Mouse (Mus musculus): ENCODE data around the gene Tmem203.
A peak's percentile ranks its signal among the peaks of the same experiment; 100 is the strongest.
"Not testable (repeated sequence)": the region's sequence is repeated elsewhere in the genome, so short reads cannot be mapped to it uniquely, and the experiment has no call there.

Gene Tmem203

DNA sequence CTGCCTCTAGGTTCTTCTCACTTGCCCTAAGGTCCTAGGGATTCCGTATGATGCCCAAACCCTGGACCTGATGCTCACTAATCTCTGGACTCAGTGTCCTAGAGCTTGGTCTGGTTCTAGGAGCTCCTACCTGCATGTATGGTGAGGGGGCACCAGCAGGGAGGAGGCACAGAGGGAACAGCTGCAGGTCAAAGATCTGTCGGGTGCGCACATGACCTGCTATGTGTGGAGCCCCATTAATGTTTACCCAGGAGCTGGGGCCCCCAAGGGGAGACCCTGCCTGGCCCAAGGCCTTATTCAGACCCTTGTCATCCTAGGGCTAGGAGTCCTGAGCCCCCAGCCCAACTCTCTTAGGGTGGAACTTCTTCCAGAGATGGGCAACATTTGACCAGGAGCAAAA is 21.2 kb upstream of the Tmem203 start, which contains the start of gene Slc34a3:
Gene Slc34a3, minus strand, starts transcription at position 315 of the 400 bp plus-strand sequence.
- ATAC-seq (ENCODE audit: low TSS enrichment), result no peak

DNA sequence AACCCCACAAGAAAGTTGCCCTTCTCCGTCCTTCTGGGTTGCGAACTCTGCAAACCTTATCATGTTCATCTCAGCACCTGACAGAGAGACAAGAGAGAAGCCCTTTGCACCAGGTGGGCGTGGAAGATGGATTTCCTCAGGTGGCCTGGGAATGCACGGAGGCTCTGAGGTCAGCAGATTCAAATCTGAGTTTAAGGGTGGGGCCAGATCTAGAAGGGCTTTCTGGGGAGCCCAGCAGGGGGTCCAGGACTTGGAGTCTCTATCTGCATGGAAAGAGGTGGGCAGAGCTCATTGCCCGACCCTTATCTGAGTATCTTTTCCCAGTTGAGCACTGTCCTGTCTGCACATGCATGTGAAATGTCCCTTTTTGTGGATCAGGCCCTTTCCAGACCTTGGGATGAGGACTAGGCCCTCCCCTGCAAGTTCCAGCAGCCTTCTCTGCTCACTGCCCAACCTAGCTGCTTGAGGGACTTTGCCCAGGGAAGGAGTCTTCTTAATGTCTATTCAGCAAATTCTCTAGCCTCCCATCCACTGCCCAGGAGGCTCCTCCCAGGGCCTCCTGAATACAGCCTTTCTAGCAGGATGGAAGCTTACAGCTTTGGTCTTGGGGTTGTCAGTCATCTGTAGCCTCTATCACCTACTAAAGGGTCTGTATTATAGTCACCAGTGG is 20.6 kb upstream of the Tmem203 start:
- no peak for ATAC-seq (ENCODE audit: low TSS enrichment)

DNA sequence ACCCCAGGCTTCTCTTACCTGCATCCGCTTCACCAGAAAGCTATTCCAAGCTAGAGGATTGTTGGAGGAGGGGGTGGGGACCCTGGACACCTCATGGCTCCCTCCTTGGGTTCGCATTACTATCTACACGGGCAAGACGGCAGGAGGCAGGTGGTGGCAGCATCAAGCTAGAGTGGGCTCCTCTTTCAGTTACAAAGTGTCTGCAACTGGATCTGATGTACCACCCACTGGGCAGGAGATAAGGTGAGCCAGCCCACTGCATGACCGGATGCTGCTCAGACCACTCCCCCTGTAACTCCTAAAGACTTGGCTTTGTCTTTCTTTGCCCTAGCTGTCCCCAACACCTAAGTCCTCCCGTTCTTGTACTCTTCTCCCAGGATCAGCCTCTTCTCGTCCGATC is 18.6 kb upstream of the Tmem203 start, which contains the start of gene Rnf224:
Gene Rnf224, minus strand, starts transcription at position 174 of the 400 bp plus-strand sequence.
- ATAC-seq (ENCODE audit: low TSS enrichment), result no peak

DNA sequence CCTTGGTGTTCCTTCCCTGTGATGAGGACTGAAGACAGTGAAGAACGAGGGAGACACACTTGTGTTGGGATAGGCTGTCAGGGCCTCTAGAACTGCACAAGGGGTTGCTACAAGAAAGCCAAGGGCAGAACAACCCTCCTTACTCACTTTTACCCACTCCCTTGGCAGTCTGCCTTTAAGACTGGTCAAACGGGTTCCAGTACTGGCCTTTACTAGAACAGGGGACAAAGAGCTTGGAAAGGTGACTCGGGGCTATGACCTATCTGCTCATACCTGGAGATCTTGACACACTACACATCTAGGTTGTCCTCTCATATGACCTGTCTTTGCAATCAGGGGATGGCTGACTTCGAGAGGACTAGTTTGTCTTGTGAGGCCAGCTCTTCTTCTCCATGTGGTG is 17.7 kb upstream of the Tmem203 start:
- ATAC-seq (ENCODE audit: low TSS enrichment), result no peak

DNA sequence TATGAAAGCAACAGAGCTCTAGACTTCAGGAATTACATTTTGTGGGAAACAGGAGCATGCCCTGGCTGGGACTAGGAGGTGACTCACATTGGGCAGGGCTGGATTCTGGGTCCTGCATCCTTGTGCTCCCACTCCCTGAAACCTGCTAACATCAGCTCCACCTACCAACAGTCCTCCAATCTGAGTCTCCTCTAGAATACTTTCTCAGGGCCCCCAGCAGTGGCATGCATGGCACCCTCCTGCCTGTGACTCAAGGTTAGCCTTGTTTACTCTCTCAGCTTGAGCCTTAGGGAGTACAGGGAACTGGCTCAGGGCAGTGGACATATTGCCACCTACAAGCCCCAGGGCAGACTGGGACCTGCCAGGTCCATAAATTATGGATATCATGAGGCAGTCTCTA is 17.1 kb upstream of the Tmem203 start:
- no peak for ATAC-seq (ENCODE audit: low TSS enrichment)

DNA sequence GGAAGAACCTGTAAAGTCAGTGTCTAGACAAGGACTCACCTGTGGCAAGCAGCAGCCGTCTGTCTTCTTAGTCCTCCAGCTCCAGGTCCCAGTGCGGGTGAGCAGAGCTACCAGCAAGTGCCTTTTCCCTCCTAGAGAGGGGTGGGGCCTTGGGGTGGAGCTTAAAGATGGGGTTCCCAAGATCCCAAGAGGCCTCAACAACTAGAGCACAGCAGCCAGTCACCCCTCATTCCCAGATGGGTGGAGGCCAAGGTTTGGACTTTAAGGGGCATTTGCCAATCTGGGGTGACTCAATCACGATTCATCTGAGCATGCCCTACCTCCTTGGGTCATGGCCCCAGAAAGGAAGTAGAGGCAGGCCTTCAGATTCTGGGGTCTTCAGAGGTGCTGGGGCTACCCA is 15.5 kb upstream of the Tmem203 start:
- no peak for ATAC-seq (ENCODE audit: low TSS enrichment)

DNA sequence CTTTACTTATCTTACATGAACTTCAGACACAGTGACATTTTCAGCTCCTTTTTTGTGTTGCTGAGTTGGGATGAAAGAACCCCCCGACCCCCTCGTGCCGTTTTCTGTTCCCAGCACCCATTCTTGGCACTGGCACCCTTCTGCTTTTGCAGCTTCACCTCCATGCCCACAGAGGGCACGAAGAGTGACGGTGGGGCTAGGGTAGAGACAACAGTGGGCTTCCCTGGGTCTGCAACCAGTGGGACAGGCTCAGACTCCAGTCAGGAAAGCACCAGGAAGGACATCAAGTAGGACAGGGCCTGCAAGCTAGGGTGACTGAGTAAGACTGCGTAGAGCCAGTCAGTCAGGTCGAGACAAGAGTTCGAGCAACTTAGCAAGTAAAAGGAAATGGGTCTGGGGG is 14.9 kb upstream of the Tmem203 start:
- ATAC-seq (ENCODE audit: low TSS enrichment), result no peak

DNA sequence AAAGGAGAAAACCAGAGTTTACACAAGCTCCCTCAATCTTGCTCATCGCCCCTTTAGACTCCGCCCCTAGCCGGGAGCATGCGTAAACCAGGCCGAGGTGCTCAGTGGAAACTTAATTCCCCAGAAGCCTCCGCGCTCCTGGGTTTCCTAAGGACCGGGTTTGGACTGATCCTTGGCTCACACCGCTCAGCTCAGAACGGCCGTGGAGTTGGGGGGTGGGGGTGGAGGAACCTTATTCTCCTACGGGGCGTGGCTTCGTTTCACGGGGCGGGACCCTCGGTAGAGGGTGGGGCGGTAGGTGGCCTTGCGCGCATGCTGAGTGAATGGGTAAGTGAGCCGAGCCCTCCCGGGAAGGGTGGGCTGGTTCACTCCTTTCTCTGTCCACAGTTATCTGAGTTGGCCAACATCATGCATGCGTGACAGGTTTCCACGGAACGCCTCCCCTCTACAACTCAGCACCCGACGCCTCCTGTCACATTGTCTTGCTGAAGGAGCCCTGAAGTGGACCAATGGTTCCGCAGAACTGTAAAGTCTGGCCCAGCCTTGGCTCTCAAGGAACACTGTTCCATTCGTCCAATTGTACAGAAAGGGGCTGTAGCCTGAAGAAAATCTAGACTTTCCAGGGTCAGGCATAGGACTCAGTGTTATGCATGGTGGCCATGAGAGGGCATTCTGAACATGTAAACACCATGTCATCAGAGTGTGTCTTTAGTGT is 14.4 kb upstream of the Tmem203 start:
- ATAC-seq (ENCODE audit: low TSS enrichment), result peak; percentile 76

DNA sequence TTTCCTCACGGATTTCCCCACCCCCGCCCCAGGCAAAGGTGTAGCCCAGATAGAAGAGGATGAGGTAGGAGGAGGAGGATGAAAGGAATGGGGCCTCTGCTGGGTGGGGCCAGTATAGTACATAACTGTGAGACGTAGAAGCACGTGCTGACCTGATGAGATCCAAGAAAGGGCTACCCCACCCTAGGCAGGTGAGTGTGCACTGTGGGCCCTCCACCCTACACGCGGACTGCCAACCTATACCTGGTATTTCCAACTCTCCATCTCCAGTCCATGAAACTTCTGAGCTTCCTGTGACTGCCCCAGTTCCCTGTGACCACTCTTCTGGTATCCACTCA is 13.8 kb upstream of the Tmem203 start:
- ATAC-seq (ENCODE audit: low TSS enrichment), result no peak

DNA sequence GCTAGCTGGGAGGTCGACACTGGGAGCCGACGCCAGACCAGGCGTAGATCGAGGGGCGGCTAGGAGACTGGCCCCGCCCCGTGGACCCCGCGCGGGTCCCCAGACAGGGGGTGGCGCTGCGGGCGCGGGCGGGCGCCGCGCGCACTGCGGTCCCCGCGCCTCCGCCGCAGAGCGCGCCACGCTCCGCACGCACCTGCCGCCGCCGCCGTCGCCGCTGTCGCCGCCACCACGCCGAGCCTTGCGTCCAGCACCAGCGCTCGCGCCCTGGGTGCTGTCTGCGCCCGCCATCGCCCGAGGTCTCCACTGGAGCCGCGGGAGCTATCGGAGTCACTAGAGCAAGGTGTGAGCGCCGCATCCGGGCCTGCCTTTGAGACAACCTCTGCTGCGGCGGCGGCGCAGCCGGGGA is 13.1 kb upstream of the Tmem203 start, which contains the start of the genes Rnf208 and Cysrt1:
Gene Rnf208, plus strand, starts transcription at position 155 of the 406 bp plus-strand sequence.
Gene Cysrt1, minus strand, starts transcription at position 352 of the 406 bp plus-strand sequence.
- ATAC-seq (ENCODE audit: low TSS enrichment), result peak; percentile 21

DNA sequence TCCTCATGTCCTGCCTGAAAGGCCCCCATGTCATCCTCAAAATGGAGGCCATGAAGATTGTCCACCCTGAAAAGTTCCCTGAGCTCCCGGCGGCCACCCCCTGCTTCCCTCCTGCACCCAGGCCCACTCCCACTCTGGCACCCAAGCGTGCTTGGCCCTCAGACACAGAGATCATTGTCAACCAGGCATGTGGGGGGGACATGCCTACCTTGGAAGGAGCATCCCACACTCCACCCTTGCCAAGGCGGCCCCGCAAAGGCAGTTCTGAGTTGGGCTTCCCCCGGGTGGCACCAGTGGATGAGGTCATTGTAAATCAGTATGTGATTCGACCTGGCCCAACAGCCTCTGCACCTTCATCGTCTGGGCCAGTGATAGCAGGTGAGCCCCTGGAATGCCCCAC is 11.9 kb upstream of the Tmem203 start:
- no peak for ATAC-seq (ENCODE audit: low TSS enrichment)

DNA sequence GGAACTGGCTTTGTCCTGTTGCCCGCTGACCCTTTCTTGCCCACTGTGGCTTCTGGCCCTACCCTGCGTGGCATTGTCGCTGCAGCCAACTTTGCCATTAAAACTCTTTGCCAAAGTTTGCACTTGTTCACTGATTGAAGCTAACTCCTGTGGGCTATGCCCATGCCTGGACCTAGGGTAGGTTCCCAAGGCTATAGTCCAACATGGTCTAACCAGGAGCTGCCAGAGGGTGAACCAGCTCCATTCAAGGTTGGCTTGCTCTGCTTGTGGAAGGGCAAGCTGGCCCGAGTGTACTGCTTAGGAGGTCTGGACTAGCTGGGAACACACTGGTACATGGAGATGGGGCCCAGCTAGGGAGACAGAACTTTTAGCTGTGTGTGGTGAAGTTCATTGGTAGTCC is 11.1 kb upstream of the Tmem203 start:
- ATAC-seq (ENCODE audit: low TSS enrichment), result no peak

DNA sequence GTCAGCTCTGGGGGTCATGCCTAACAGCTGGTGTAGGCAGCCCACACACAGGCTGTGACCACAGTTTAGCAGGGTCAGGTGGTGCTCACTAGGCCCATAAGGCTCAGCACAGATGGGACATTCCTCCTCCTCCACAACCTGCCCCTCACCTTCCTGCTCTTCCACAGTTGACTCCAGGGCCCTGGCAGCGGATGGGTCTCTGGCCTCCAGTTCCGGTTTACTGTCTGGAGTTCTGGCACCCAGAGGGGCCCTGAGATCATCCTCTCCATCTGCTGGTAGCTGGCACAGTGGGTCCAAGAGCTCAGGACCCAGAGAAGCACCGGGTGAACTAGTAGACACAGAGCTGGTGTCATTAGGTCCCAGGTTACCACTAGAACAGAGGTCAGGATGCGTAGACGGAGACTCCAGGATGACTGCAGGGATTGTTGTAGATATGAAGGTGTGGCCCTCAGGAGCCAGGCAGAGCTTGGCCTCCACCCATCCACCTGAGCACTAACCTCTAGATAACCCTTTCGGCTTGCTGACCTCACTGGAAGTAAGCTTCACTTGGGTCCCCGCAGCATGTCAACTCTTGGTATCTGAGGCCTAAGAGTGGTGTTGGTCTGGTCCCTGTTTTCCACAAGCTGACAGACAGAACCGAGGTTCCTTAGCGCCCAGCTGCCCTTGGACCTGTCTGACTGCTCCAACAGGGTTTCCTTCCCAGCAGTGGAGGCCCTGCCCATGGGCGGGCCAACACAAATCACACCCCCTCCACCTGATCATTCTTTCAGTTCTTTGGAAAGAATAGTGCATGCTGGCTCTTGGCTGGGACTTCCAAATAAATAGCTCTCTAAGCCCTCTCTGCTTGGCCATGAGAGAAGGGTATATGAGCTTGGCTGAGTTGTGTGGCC is 8.8 kb upstream of the Tmem203 start, which contains the start of gene AL732309.1:
Gene AL732309.1, minus strand, starts transcription at position 681 of the 890 bp plus-strand sequence.
- no peak for ATAC-seq (ENCODE audit: low TSS enrichment)

DNA sequence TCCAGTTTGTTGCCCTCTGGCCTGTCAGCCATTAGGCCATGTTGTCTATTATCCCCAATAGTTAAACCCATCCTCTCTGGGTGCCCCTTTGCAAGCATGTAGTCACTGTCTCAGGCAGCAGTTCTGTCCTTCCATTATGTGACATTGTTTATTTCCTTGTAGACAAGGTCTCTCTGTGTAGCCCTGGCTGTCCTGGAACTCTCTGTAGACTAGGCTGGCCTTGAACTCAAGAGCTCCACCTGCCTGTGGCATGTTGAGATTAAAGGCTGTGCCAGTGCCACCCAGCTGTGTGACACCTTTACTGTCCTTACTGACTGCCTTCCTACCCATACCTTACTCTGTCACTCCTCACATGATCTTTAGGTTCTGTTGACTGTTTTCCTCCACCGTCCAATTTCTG is 2.9 kb upstream of the Tmem203 start:
- no peak for ATAC-seq (ENCODE audit: low TSS enrichment)

DNA sequence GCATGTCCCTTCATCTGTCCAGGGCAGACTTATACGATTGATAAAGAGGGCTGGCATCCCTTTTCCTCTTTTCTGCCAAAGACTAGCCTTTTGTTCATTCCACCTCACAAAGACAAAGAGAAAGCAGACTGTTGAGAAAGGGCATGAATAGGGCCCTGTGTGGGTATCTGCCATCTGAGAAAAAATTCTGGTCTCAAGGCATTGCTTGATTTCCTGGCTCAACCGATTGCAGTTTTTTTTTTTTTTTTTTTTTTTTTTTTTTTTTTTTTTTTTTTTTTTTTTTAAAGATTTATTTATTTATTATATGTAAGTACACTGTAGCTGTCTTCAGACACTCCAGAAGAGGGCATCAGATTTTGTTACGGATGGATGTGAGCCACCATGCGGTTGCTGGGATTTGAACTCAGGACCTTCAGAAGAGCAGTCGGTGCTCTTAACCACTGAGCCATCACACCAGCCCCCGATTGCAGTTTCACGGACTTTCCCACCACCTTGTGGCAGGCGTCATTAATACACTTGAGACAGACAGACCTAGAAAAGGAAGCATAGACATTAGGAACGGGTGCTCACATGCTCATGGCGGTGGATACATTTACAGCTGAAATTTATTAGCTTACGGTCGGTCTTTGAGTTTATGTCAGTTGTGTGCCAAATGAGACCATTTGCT is 1.3 kb downstream of the Tmem203 start:
- ATAC-seq (ENCODE audit: low TSS enrichment), result not testable (repeated sequence)

DNA sequence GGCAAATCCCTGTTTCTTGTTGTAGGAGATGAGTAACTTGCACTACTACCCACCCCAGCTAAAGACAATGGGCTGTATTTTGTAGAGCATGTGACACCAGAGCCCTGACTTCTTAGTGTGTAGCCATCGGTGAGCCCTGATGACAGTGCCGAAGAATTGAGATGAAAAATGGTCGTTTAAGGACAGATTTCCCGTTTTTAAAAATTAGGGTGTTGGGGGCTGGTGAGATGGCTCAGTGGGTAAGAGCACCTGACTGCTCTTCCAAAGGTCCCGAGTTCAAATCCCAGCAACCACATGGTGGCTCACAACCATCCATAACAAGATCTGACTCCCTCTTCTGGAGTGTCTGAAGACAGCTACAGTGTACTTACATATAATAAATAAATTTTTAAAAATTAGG is 2.0 kb downstream of the Tmem203 start:
- ATAC-seq (ENCODE audit: low TSS enrichment), result not testable (repeated sequence)

DNA sequence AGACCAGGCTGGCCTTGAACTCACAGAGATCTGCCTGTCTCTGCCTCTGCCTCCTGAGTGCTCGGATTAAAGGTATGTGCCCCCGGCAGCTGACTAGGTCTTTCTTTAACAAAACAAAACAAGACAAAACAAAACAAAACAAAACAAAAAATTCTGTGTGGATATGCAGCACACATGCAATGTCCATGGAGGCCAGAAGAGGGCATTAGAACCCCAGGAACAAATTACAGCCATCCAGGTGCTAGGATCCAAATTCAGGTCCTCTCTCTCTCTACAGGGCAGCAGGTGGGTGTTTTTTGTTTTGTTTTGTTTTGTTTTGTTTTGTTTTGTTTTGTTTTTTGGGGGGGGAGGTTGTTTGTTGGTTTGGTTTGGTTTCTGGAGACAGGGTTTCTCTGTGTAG is 3.6 kb downstream of the Tmem203 start:
- no peak for ATAC-seq (ENCODE audit: low TSS enrichment)

DNA sequence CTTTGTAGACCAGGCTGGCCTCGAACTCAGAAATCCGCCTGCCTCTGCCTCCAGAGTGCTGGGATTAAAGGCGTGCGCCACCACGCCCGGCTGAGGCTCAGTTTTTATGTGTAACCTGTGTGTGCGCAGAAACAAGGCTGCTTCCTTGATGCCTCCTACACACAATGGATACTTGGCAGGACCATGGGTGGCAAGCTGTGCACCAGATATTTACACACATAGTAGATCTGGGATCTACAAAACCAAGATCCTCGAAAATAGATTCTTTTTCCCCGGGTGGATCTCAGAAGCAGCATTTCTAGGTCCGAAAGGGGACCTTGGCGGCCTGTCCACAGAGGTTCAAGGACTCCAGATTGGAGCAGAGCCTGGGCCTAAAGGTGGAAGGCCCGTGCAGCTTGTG is 6.6 kb downstream of the Tmem203 start:
- peak; percentile 32 for ATAC-seq (ENCODE audit: low TSS enrichment)

DNA sequence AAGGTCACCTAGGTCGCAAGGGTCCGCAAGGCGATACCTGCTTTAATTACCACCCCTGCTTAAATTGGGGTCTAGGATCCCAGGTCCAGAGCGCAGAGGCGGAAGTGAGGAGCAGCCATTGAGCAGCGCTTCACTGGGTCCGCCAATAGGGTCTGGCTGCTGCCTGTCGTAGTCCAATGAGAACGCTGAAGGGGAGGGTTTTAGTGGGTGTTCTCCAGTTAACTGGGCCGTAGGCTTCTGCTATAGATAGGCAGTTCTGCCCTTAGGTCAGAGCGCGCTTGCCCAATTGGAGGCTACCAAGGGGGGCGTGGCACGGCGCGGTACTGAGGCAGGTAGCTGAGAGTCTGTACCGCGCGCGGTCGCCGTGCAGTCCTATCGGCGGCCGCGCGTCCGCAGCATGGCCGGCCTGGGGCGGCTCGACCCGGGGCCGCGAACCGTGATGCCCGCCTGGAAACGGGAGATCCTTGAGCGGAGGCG is 7.1 kb downstream of the Tmem203 start, which contains the start of gene Tprn:
Gene Tprn, plus strand, starts transcription at position 328 of the 477 bp plus-strand sequence.
- ATAC-seq (ENCODE audit: low TSS enrichment), result peak; percentile 96

DNA sequence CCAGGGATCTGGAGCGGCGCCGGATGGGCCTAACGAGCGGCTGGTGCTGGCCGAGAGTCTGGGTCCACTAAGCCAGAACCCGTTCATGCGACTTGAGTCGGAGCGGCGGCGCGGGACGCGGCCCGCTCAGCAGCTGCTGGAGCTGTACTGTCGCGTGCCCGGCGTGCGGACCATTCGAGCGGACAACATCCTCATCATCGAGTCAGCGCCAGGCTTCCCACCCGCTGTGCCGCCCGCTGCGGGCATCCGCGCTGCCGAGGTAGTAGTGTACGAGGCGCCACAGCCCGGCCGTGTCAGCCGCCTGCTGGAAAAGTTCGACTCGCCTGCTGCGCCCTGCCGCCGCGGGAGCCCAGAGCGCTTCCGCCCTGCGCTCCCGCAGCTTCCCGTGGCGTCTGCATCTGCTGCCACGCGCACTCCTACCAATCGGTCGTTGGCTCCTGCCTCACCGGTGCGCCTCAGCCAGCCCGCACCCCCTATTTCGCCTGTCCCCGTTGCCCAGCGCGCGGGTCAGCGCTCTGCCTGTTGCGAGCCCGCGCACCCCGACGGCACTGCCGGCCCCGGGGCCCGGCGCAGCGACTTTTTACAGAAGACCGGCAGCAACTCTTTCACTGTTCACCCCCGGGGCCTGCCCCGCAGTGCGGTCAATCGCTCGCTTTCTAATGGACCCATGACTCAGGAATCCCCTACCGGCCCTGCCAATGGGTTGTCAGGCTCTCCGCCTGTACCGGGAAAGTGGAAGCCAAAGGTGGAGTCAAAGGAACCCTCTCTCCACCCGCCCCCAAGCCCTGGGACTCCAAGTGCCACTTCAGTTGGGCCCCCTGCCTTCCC is 7.8 kb downstream of the Tmem203 start:
- ATAC-seq (ENCODE audit: low TSS enrichment), result peak; percentile 14; the same call in 1 of the 2 replicates
